Mouse (Mus musculus) heart, adult 11 months (tissue): ENCODE data around the gene Snrpn.

Experiments used
- DNase-seq: peaks from one replicate; pipeline ENCODE4 v3.0.0; 2022

The Snrpn gene

DNA sequence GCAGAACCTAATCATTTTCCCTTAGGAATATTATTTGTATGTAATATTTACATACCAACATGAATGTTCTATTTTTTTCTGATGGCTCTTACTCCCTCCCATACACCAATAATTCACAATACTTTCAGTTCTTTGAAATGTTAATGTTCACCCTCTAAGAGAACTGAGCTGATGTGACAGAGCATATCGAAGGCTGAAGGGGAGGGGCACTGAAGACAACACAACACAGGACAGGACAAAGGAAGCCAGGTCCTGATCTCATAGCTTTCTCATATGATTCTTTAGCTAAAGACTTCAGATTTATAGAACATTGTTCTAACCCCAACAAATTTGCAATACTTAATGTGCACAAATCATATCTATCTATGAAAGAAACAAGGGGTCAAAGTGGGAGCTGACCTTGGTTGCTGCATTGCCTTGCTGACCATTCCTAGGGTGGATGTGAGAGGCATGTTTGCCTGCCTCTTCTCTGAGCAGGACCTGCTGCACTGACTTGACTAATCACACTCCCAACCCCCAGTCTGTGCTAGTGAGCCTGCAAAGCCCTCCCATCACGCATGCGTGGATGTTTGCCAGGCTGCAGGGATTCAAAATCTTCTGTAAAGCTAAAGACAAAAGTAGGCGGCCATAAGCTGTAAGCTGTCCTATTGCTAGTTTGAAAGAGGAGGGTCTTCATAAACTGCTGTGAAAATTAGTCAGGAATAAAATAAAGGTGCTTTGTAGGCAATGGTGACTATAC, at the start of gene Snrpn:
Gene Snrpn, minus strand, starts transcription at position 478 of the 739 bp plus-strand sequence.
- DNase-seq: peak; percentile 49

DNA sequence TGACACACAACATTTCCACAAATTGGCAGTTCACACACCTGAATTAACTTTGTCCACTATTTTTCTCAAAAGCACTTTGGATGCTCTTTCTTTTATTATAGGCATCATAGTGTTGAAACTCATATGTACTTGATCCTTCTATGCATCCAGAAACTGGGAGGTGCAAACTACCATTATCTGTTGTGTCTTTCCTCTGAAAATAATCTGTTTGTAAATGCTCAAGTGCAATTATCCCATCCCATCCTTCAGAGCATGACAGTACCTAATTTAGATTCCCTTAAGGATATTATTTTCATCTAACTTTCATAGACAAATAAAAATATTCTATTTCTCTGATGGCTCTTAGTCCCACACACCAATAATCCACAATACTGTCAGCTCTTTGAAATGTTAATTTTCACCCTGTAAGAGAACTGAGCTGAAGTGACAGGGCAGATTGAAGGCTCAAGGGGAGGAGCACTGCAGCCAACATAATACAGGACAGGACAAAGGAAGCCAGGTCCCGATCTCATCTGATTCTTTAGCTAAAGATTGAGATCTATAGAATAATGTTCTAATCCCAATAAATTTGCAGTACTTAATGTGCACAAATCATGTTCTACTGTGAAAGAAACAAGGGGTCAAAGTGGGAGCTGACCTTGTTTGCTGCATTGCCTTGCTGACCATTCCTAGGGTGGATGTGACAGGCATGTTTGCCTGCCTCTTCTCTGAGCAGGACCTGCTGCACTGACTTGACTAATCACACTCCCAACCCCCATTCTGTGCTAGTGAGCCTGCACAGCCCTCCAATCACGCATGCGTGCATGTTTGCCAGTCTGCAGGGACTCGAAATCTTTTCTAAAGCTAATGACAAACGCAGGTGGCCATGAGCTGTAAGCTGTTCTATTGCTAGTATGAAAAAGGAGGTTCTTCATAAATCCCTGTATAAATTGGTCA, 30.5 kb upstream of the Snrpn start:
- no peak for DNase-seq

DNA sequence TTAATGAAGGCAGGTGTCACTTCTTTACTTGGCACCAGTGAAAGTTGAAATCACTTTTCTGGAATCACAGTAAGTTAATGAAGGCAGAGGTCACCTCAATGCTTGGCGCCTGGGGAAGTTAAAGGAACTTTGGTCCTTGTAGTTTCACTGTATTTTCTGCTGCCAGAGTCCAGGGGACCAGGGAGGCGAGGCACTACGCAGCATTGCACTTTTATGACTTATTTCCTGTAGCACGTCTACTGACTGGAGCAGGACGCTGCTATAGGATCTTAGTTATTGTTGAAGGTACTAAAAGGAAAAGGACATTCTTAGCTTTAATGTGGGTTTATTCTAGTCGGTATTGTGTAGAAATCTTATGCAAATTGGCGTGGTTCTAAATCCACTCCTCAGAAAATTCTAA, 14.7 kb downstream of the Snrpn start:
- DNase-seq: peak; percentile 21

DNA sequence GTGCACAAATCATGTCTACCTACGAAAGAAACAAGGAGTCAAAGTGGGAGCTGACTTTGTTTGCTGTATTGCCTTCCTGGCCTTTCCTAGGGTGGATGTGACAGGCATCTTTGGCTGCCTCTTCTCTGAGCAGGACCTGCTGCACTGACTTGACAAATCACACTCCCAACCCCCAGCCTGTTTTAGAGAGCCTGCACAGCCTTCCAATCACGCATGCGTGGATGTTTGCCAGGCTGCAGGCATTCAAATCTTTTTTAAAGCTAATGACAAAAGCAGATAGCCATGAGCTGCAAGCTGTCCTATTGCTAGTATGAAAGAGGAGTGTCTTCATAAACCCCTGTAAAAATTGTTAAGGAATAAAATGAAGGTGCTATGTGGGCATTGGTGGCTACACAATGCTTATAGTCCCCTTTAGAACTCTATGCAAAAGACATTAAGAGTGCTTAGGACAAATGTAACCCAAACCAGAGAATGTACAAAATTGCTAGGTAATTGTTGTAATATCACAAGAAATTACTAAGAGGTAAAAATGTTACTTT, 16.9 kb downstream of the Snrpn start:
- DNase-seq: peak; percentile 87

DNA sequence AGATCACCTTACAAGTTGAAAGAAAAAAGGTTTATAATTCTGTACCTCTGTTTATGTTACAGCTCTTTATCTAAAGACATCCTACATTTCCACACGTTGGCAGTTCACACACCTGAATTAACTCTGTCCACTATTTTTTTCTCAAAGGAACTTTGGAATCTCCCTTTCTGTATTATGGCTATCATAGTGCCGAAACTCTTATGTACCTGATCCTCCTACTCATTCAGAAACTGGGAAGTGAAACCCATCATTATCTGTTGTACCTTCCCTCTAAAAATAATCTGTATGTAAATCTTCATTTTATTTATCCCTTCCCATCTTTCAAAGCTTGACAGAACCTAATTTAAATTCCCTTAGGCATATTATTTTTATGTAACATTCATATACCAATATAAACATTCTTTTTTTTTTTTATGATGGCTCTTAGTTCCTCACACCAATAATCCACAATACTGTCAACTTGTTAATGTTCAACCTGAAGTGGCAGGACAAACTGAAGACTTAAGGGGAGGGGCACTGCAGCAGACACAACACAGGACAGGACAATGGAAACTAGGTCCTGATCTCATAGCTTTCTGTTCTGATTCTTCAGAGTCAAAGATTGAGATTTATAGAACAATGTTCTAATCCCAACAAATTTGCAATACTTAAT, 17.5 kb downstream of the Snrpn start:
- no peak for DNase-seq

DNA sequence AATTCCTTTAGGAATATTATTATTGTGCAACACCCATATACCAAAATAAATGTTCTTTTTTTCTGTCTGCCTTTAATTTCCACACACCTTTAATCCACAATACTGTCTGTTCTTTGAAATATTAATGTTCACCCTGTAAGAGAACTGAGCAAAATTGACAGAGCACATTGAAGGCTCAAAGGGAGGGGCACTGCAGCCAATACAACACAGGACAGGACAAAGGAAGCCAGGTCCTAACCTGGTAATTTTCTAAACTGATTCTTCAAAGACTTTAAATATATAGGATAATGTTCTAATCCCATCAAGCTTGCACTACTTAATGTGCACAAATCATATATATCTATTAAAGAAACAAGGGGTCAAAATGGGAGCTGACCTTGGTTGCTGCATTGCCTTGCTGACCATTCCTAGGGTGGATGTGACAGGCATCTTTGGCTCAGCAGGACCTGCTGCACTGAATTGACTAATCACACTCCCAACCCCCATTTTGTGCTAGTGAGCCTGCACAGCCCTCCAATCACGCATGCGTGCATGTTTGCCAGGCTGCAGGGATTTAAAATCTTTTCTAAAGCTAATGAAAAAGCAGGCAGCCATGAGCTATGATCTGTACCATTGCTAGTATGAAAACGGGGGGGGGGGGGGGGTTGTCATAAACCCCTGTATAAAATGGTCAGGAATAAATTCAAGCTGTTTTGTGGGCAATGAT, 42.7 kb downstream of the Snrpn start:
- peak; percentile 49 for DNase-seq

DNA sequence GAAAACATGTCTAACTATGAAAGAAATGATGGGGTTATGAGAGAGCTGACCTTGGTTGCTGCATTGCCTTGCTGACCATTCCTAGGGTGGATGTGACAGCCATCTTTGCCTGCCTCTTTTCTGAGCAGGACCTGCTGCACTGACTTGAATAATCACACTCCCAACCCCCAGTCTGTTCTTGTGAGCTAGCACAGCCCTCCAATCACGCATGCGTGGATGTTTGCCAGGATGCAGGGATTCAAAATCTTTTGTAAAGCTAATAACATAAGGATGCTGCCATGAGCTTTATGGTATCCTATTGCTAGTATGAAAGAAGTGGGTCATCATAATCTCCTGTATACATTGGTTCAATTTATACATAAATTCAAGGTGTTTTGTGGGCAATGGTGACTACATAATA, 63.7 kb downstream of the Snrpn start:
- DNase-seq: no peak

DNA sequence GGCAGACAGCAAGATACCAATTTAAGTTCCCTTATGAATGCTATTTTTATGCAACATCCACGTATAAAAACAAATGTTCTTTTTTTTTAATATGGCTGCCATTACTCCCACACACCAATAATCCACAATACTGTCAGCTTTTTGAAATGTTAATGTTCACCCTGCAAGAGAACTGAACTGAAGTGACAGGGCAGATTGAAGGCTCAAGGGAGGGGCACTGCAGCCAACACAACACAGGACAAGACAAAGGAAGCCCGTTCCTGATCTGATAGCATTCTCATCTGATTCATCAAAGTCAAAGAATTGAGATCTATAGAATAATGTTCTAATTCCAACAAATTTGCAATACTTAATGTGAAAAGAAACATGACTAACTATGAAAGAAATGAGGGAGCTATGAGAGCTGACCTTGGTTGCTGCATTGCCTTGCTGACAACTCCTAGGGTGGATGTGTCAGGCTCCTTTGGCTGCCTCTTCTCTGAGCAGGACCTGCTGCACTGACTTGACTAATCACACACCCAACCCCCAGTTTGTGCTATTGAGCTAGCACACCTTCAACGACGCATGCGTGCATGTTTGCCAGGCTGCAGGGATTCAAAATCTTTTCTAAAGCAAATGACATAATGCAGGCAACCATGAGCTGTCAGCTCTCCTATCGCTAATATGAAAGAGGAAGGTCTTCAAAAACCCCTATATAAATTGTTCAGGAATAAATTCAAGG, 92.4 kb downstream of the Snrpn start:
- DNase-seq: peak; percentile 69

DNA sequence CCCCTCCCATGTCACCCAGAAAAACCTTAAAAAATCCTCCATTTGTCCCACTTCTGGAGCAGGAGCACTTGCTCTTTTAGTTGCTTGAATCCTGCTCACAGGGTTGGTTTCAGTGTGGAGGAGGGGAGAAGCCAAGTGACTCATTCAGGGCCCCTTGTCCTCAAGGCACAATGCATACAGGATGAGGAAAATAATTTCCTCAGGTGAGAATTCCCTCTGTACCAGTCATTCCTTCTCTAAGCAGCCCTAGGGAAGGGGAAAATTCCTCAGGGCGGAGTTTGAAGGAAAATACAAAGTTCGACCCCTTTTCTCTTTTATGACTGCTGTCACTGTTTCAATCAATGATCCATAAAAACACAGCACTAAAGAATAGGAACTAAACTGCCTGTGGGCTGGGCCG, 126.8 kb downstream of the Snrpn start:
- DNase-seq: no peak

DNA sequence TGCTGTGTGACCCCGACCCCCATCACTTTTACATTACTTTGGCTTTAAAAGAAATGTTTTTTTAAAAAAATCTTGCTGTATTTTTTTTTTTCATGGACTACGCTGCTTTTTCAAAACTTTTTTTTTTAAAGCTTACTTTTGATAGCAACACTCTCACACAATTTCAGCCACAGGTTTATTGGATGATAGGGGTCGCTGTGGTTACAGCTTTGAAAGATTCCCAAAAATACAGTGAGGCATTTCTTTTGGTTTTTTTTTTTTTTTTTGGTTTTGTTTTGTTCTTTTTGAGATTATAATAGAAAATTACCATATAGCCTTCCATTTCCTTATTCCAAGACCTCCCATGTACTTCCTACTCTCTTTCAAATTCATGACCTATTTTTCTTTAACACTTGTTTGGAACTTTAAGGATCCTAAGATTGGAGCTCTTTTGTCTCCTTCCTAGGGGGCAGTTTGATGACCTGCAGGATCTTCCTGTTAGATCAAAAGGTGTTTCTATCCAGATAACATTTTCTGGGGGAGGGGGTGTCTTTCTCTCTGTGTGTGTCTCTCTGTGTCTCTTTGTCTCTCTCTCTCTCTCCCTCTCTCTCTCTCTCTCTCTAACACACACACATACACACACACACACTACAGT, 132.2 kb downstream of the Snrpn start:
- no peak for DNase-seq

DNA sequence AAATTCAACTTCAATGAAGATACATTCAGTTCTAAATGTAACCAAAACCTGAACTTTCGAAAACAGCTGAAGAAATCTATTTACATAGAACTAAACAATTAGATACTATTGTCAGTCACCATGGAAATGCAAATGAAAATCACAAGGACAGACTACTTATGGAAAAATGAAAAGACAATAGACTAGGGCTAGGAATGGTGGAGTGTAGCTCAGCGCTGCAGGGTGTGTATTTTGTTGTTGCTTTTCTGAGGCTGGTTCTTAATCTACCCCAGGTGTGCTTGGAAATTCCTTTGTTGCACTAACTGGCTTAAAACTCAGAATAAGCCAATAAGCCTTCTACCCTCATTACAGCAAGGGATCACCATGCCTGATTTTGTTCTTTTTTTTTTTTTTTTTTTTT, 133.8 kb downstream of the Snrpn start:
- no peak for DNase-seq

DNA sequence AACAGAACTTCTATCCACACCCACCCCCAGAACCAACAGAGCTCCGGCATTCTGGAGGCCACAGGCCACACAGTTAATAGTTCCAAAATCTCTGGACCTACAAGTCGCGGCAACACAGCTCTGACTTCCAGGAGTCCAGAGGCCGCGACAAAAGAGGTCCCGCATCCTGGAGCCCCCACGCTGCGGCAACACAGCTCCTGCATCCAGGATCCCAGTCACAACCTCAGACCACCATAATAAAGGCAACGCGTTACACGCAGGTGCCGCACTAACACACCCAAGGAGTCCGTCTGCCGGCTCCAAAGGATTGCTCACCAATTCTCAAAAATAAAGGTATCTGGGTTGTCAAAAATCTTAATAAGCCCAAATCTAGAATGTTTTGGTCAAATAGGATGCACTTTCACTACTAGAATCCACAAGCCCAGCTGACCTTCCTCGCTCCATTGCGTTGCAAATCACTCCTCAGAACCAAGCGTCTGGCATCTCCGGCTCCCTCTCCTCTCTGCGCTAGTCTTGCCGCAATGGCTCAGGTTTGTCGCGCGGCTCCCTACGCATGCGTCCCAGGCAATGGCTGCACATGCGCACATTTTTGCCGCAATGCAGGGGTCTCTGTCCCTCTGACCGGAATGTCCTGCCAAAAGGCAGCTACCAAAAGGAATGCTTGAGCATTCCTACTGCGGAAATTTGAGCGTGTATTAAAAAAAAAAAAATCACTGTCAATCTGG, 135.3 kb downstream of the Snrpn start, which contains the start of the genes Snurf and Gm38393:
Gene Snurf, minus strand, starts transcription at position 444 of the 725 bp plus-strand sequence.
Gene Gm38393, minus strand, starts transcription at position 459 of the 725 bp plus-strand sequence.
- peak; percentile 98 for DNase-seq

DNA sequence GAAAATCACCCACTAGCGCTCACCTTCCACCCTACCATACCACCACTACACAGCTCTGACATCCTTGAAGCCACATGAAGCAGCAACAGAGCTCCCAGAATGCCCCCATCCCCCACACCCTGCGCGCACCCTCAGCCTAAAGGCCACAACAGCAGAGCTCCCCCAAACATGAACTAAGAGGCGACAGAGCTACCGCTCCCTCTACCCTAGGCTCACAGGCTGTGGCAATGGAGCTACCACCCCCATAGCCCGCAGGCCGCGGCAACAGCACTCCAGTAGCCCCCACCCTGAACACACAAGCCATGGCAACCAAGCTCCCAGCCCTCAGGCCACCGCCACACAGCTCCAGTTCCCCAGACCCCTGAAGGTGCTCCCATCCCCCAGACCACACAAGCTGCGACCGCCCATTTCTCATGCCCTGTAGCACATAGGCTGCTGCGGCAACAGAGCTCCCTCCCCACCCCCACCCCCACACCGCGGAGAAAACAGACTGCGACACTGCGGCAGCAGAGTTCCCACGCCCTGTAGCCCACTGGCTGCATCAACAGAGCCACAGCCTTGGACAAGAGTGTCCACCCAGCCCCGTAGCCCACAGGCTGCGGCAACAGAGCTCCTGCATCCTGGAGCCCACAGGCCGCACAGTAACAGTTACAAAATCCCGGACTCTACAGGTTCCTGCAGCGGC, 136.0 kb downstream of the Snrpn start:
- DNase-seq: peak; percentile 93

DNA sequence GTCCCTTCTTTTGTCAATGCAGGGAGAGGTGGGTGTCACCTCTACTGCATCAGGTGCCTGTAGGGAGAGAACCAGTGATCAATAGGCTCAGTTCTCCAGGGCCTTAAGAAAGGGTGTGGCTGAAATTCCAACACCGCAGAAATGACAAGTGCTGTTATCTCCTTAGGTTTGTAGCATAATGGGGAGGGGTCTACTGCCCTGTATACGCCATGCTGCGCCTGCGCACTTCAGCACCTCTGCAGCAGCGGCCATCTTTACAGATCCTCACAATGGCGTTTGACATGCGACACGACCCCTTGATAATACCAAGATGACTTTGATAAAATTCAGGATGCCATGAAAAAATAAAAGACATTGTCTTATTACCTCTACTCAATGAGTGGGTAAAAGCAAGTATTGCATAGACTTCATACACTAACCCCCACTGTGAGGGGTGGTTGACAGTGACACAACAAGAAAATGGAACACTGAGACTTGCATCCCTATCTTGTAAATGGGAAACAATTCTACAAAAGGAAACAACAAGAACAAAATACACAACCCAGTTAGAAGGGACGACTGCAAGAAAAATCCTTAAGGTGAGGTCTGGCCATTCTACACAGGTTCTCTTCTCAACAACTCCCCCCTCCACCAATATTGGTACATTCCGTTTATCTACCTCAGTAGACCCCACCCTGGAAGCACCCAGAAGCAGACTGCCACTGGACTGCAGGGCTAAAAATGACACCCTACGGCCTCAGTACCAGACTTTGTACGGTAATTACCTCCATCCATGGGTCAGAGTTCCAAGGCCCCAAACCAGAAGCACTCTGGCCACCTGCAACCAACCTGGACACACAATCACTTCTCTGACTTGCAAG, 136.8 kb downstream of the Snrpn start:
- DNase-seq: no peak

DNA sequence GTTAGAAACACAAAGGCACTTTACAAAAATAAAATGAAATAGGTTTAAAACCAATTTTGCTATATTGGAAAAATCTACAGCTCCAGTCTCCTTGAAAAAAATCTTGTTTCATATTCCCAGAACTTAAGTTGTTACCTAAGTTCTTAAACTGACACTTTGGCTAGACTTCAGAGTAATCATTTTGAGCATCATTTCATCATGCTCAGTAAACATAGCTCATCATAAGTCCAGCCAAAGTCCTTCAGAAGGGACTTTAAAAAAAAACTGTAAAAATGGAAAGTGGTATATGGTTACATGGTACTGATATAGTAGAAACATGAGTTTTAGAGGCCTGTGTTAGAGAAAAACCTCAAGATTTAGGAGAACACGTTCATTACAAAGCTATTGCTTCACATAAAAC, 161.4 kb downstream of the Snrpn start:
- no peak for DNase-seq
